Mouse (Mus musculus) mesoderm, embryonic 11.5 days (tissue): ENCODE measurements around the gene Dok7.
A peak's percentile ranks its signal among the peaks of the same experiment; 100 is the strongest.

Source experiments
- DNase-seq: peaks from one replicate; pipeline ENCODE4 v3.0.0-alpha.2; 2012; ENCODE audit warnings: low read depth, low spot score

Gene Dok7

DNA sequence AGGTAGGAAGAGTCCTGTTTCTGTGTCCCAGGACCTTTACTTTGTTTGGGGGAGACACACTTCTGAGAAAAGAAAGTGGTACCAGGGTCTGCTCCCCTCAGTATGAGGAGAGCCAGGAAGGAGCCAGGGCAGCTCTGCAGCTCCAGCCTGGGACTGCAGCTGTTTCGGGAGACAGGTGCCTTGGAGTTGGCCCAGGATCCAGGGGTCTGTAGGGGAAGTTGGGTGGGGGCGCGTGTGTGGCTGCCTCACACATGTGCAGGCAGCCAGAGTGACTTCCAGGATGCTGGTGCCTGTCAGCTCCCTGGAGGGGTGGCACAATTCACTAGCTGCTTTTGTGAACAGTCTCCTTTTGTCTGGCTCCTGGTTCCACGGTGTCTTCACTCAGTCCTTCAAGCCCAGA is 1.0 kb downstream of the Dok7 start:
- no peak for DNase-seq

DNA sequence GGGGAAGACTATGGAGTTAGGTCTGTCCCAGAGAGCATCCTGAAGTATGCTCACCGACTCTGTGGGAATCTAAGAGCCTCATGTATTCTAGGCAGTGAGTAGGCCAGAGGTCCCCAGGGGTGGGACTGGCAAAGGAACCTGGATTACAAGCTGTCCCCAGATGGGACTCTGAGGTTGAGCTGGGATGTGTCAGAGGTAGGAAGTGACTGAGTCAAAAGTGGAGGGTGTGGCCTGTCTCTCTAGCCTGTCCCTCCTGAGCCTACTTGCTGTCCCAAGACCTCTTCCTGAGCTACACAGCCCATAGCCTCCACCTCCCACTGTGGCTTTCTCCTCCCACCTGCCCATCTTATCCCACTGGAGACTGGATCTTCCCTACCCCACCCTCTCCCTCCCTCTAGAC is 1.6 kb downstream of the Dok7 start:
- no peak for DNase-seq

DNA sequence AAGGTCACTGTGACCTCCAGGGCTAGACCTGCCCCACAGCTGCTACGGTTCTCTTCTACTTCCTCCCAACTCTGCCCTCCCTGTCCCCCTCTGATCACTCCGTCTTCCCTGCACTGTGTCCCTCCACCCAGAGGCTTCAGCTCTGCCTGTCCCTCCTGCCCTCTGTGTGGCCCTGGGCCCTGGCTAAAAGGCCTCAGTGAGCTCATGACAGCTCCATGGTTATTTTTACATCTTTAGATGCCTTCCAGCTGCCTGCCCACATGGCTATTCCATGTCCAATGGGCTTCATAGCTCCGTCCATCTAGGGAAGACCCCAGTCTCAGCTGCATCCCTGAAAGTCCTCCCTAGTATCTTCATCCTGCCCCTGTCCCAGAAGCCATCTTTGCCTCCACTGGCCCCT is 3.5 kb downstream of the Dok7 start:
- DNase-seq = no peak

DNA sequence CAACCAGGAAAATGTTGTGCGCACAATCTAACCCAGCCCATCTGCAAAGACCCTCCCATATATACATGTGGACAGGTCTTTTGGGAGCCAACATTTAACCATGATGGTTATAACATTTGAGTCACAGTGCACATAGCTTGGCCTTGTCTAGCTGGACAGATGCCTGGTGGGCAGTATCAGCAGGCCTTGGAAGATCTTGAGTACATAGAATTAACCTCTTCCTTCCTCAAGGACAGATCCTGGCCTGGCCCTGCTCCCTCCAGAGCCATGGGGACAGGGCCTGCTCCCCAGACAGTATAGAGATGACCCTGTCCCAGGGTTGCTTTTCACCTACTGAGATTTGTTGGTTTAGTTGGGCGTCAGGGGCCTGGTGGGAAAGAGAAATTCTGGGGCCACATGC is 13.3 kb downstream of the Dok7 start:
- DNase-seq = no peak

DNA sequence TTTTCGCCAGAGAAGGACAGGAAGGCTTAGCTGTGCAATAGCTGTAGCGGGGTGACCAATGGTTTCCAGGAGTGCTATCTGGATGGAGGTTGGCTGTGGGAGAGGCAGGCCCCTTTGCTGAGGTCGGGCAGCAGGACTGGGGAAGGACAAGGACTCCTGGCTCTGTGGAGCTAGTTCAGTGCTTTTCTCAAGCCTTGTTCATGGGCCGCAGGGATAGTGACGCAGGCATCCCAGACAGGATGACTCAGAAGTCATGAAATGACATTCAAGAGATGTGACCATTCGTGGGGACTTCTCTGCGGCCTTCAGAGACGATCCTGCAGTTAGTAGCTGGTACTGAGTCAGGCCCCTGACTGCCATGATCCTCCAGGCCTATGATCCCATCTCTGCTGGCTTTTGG is 13.7 kb downstream of the Dok7 start:
- DNase-seq = no peak

DNA sequence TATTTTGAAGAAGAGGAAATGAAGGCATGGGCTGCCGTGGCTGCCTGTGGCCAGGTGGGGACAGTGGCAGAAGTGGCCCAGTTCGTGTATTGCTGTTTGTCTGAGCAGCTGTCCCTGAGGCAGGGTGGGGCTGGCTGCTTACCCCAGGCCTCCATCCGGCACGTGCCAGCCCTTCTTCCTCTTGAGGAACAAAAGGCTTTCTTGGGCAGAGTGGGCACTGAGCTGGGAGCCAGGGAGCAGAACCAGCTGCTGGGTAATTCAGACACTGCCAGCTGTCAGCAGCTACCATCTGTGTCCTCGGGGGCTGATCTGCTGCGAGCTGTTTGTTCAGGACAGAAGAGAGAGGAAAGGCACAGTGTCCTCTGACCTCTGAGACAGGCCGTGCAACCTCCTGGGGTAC is 14.4 kb downstream of the Dok7 start:
- no peak for DNase-seq

DNA sequence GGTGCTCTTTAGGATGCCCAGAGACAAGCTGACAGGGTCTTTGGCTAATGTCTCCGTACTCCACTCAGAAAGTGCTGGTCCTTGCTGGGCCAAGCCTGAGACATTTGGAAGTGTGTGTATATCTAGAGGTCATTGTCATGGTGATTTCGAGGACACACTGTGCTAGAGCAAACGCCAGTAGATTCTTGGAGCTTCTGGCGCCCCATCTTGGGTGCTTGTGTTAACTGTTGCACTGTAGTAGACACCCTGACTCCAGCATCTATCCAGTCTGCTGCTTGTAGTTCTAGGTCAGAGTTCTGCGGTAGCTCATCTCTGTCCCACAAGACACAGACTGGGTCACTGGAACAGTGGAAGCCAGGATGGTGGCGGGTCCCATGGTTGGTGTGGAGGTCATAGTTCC is 15.3 kb downstream of the Dok7 start:
- DNase-seq = no peak

DNA sequence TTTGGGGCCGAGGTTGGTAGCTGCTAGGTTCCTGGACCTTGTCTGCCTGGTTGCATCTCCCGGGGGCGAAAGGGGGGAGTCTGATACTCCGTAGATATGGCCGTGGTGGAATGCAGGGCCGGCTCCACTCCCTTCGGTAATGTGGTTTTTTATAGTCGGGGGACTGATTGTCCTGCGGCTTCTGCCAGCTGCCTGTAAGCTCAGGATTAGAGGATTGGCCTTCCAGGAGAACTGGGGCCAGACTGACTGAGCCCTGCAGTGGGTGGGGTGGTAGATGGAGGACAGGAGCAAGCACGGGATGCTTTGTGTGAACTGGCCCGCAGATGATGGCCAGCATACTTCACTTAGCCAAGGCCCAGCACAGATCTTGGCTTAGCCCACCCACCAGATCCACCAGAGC is 16.7 kb downstream of the Dok7 start:
- DNase-seq = no peak

DNA sequence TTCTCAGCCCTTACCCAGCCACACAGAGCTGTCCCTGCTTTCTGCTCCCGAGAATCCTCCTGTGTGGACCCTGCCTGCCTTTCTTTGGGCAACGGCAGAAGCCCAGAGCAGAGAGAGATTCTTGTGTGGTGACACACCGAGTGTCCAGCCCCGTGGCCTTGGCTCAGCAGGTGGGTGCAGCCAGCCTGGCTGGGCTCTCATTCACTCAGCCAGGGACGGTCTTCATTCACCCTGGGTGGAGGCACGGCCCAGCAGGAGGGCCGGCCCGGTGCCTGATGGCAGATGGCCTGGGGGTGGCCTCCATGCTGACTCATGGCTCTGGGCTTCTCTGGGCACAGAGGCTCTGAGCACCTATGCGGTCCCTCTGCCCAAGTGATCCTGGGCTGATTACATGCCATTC is 17.4 kb downstream of the Dok7 start:
- DNase-seq = no peak

DNA sequence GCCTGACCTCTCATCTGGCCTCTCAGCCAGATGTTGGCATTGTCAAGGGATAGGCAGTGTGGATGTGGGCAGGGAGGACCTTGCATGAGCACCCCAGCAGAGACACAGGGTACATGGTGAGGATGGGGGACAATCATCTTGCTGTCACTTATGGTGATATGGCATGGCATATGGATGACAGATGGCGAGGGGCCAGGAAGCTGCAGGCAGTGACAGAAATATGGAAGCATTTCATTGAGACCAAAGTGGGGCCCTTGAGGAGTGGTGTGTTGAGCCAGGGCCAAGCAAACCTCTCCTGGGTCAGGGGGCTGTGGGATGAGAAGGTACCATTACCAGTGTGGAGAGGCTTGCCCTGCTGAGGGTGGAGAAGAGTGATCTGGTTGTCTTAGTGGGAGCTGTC is 19.8 kb downstream of the Dok7 start:
- DNase-seq = no peak

DNA sequence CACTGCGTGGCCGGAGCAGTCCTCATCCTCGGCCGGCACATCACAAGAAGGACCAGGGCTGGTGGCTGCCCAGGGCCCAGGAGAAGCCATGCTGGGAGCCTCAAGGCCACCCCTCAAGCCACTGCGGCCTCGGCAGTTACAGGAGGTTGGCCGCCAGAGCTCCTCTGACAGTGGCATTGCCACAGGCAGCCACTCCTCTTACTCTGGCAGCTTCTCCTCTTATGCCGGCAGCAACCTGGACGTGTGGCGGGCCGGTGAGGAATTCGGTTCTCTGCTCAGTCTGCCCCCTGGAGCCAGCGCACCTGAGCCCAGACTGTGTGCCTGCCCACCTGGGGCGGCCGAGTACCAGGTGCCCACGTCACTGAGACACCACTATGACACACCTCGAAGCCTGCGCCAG is 22.5 kb downstream of the Dok7 start:
- DNase-seq = no peak

DNA sequence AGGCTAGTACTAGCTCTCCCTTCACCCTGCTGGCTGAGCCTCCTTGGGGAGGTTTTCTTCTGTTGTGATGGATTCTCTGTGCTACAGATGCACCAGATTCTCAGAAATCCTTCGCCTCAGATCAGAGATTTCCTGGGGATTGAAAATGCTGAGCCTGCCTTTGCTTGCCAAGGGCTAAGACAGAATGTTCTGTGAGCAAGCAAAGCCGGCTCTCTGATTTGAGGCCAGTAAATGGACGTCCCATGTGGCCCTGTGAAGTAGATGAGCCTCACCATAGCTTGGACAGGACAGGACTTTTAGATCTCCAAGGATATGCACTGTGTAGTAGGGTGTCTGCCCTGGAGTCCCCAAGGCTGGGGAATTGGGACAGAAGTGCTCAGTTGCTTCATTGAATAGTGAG is 28.3 kb downstream of the Dok7 start:
- DNase-seq = no peak

DNA sequence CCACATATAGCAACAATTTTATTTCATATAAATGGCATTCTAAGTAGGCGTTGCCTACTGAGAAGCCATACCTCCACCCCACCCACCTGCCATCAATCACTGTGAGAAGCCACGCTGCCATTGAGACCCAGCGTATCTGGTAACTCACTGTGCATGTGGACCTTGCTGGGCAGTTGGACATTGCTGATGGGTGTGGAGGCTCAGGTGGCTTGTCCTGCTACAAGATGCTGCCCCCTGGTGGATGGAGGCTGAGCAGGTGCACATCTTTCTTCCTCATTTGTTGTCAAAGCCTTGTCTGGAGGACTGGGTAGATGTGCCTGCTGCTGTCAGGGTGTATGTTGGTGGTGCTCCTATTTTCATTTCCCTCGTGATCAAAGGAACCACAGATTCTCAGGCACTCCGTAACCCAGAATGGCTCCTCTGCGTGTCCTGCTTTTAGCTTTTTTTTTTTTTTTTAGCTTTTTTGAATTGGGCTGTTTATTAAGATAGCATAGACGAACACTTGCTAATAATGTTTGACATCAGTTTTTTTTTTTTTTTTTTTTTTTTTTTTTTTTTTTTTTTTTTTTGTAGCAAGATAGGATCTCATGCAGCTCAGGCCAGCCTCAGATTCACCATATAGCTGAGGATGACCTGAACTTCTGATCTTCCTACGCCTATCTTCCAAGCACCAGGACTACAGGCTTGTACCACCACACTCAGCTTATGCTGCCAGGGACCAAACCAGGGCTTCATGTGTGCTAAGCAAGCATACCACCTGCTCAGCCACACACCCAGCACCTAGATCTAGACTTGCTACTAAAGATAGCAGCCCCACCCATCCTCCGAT is 32.4 kb downstream of the Dok7 start:
- DNase-seq = peak; percentile 76

DNA sequence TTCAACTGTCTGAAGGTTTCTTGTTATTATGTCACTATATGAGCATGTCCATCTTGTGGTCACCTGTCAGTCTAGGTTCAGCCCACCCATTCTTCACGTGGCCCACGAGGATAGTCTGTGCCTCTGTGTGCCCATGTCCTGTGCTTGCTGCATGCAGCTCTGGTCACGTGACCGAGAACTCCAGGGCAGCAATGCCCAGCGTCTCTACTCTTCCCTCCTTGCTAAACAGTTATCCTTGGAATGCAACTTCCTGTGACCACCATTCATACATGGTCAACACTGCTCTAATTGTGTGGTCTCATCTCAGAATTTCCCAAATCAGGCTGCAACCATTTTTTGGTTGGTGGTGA is 33.0 kb downstream of the Dok7 start:
- no peak for DNase-seq

DNA sequence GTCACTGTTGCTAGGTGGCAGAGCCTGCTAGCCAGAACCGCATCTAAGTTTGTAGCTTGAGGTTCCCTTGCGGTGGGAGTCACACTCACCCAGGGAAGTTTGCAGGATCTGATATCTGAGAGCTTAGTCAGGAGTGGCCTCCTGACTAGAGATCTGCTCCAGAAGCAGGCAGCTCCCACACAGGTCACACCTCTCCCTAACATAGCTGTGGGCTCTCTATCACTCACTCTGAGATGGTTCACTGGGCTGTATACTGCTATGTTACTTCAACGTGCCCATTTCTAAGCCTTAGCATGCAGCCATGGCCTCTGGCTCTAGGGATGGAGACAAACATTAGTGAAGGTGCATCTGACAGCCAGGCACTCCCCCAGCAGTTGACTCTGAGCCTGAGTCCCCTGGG is 35.1 kb downstream of the Dok7 start:
- no peak for DNase-seq

DNA sequence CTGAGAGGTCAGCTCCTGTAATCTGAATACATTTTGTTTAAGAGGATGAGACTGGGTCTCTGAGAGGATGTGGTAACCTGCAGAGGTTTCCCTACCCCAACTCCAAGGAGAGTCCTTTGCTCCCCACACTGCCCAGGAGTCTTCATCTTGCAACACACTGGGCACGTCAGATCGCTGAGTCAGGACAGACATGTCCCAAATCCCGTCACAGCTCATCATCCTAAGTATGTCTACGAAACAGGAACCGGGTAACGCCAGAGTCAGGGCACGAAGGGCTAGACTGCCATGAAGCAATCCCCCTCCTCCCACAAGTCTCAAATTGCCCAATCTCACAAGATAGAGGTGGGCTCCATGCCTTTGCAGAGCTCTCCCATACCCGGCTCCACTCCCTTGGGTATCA is 46.5 kb downstream of the Dok7 start:
- DNase-seq = no peak

DNA sequence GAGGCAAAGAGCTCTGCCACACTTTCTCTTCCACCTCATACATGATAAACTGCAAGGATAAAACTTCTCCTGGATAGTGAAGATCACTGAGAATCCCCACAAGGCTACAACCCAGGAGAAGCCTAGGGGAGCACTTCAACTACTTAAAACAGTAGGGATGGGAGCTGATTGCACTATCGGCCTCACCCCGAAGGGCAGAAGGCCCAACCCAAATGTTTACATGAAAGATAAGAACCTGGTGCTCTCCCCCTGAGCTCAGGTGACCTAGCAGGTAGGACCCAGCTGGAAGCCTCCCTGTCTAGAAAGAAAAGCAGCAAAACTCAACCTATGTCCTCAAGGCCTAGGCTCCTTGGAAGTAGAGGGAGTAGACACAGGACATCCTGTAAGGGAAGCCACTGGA is 47.0 kb downstream of the Dok7 start:
- no peak for DNase-seq

DNA sequence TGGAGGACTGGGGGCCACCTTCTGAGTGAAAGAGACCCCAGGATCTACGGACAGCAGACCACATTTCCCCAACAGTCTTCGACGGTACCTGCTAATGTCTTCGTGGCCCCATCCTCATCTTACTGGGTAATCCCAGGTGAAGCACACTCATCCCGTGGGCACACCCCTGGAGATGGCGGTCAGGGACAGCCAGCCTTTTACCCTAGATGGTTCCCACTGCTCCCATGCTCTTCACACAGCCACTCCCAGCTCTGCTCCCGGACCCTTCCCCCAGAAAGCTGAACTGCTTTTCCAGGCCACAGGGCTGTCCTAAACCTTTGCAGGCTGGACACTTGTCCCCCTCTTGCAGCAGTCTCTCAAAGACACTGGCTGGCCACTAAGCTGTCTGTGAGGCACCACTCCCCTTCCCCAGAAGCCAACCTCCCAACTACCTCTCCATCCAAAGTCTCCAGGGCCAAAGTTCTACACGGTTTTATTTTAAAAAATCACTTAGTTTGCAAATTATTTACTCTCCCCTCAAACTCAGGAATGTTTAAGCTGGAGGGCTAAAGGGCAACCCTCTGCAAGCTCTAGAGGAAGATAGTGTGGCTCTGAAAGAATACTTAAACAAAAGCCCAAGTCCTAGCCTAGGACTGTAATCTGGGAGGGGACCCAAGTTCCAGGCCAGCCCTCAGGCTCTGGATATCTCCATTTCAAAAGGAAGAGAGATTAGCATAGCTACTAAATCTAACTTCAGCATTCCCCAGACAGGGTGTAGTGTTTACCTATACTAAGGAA is 47.8 kb downstream of the Dok7 start:
- DNase-seq = no peak

DNA sequence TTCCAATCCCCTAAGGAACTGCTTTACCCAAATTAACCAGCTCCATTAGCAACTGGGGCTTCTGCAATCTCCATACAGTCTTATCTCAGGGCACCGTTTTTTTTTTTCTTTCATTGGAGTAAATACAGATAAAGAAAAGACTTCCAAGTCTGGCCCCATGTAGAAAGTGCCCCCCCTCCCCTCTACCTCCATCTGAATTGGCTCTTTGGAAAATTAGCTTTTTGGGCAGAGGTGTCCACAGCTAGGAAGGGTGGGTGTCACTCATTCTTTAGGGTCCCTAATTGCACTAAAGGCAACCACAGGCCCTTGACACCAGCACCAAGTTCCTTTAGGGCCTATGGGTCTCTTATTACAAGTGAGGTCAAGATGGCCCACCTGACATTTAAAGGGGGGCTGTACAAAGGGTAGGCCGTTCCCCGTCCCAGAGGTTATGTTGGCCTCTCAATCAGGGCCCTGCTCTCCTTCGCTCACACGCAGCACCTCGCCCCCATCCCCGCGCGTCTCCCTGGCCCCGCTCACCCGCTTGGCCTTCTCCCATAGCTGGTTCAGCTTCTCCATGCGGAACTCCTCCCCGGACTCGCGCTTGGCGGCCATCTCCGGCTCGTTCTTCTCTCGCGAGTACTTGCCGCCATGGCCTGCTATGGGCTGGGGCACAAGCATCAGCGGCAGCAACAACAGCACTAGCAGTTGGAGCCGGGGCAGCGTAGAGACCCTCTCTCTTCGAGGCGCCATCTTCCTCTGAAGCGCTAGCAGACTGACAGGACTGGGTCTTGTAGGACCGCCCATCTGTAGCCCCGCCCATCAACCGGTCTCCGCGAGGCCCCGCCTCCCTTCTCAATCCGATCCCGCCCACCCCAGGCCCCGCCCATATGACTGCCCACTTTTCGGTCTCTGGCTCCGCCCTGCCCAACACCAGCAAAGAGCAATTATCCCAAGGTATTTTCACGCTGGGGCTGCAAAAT is 48.7 kb downstream of the Dok7 start, which contains the start of gene Lrpap1:
Lrpap1 (minus strand) TSS at position 807 of the 962 bp plus-strand sequence.
- DNase-seq = peak; percentile 95

DNA sequence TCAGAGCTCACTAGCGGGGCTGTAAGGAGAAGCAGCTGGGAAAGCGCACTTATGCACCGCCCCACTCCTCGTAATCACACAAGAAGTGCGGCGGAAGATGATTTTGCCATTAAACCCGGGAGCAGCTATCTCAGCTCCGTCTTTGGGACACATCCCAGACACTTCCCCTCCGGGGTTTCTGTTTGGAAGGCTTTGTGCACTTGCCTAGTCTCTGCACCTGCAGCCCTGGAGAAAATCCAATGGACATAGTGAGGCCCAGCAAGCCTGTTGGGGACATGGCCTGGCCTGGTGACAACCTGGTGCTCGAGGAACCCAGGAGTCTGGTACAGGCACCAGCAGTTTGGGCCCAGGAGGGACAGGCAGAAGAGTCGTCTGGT is 49.3 kb downstream of the Dok7 start:
- no peak for DNase-seq

DNA sequence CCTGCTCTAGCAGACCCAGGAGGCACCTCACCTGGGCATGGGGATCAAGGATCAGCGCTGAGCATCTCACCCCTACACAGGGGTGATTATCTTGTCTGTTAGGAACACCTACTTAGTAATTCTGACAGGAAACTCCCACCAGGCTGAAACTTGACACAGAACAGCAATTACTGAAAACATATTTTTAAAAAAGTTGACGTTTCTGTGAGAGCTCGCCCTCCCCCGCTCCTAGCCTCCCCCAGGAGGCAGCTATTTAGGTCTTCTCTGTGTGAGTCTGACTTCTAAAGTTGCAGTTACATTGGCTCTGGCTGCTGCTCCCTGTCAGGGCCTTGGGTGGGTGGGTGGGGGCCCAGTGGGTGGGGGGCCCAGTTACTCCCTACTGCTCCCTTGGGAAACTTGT is 55.9 kb downstream of the Dok7 start:
- peak; percentile 12 for DNase-seq

DNA sequence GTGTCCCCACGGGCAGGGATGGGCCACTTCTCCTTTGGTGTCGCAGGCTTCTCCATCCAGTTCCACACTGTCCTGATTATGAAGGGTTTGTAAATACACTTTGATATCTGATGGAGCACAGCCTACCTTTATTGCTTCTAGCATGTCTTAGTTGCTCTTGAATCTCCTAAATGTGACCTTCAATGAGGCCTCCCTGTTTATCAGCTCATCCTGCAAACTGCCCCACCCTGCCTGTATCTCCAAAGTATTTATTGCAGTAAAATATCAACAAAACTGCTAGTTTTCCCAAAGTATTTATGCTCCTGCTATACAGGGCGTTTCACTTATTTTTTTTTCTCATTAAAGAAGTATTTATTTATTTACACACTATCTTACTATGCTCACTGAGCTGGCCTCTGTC is 59.4 kb downstream of the Dok7 start:
- DNase-seq = no peak
